Mouse (Mus musculus) lung, adult 10 weeks (tissue): ENCODE results near the gene Gmcl1. TPM values are rescaled to one million over a fixed set of nuclear protein-coding genes. Genes with fewer than 3 reads are reported as not detected.

ENCODE experiments used
- polyA plus RNA-seq: library from polyadenylated mRNA; stranded (reverse); fragments of 350-450 nt; fragmentation: Illumina TruSeq; extraction: RNeasy Lipid Tissue Mini Kit (QIAGEN cat#74804); gene quantifications from one replicate; pipeline ENCODE4 v1.2.3, GENCODE M21; 2014; ENCODE audit warnings: low read depth, low replicate concordance; ENCODE audit not compliant: insufficient read depth

The Gmcl1 gene
- polyA plus RNA-seq: 10.4 TPM

DNA sequence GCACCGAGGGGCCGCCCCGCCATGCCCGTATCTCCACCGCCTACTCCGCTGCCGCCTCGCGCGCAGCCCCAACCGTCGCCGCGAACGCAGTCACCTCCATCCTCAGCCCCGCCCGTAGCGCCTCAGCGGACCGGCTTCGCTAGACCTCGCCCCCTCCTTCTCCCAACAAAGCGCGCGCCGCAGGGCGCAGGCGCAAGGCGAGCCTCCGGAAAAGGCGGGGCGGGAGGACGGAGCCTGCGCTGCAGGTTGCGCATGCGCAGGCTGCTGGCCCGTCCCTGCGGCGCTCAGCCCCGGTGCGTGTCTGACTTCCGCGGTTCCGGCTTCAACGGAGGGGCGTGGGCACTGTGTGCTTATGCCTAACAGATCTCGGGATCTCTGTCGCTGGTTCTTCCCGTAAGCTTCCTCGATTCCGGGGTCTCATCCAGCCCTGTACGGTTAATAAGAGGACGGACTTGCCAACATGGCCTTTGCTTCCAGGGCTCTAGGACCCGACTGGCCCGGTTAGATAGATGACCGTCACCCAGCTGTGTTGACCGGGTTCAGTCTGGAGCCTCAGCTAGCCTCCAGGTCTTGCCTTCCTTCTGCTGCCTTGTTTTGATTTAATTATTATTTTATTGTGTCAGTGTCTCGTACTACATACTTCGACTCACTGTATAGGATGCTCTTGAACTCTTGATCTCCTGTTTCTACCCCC, at the start of gene Gmcl1:
Gene Gmcl1 (minus strand): TSS at position 201 of the 694 bp plus-strand sequence.

DNA sequence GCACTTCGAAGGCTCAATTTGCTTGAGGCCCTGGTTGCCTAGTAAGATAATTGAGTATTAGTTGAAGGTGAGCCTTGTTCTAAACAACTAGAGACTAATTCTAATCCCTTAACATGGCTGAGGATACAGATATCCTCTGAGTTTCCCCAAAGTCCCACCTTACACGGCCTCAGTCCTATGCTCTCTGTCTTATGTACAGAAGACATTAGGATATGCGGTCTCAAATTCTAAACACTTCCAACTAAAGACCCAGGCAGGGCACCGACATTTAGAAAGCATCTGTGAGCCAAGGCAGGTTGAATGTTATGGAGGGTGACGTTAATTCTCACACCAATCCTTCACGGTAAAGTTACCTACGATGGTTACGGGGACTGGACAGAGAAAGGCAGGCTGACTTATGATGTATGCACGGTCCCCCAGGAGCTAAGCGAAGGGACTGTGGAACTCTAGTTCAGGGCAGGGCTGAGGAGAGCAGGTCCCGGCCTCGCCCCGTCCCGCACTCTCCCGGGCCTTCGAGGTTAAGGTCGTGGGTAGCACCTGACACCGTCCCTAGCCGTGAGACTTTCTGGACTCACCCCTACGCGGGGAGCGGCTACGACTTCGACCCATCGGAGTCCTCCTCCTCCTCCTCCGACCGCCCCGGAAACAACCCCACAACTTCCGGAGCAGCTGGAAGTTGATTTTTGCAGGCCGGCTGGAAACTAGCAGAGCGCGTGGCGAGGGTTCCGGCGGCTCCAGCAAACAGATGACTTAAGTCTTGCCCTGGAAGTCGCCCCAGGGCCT, 49.1 kb downstream of the Gmcl1 start, which contains the start of gene Snrnp27:
Gene Snrnp27 (minus strand): TSS at position 651 of the 783 bp plus-strand sequence.

DNA sequence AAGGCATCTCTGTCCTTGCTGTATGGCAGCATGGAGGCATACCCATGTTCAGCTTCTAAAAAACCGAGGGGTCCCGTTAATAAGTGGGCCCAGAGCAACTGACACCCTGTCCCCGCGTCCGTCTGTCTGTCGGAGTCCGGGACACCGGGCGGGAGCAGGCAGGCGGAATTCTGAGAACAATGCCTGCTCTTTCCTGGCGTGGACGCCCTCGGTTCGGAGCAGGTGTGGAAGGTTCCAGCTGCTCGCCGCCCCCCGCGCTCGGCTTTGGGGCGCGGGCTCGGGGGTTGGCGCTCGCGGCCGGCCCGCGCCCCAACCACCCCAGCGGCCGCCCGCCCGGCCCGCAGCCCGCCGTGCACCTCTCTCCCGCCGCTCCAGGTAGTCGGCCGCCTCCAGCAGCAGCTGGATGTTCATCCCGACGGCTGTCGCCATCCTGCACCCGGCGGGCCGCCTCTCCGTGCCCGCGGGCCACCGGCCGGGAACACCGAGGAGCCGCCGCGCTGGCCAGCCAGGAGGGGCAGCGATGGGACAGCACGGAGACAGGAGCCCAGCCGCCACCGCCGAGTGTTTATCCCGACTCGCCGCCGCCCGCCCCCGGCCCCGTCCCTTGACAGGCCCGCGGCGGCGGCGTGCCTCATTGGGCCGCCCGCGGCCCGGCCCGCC, 64.5 kb downstream of the Gmcl1 start, which contains the start of gene Mxd1:
Gene Mxd1 (minus strand): TSS at position 582 of the 660 bp plus-strand sequence.

Other genes with a start within 250 kb of the Gmcl1 start
- gene Pcbp1, start 207.1 kb downstream of the Gmcl1 start, polyA plus RNA-seq: 123 TPM
- gene Asprv1, start 105.2 kb downstream of the Gmcl1 start, polyA plus RNA-seq: 1.9 TPM
- gene Mxd1, start 64.2 kb downstream of the Gmcl1 start, polyA plus RNA-seq: 7.8 TPM
- 83.2 TPM for gene Snrnp27, start 48.9 kb downstream of the Gmcl1 start, polyA plus RNA-seq
- gene Anxa4, start 60.2 kb upstream of the Gmcl1 start, polyA plus RNA-seq: 99.8 TPM
- 2.6 TPM for gene Aak1, start 116.1 kb upstream of the Gmcl1 start, polyA plus RNA-seq